ENCODE assay signal across 13 mouse cellular contexts in the genomic region with DNA sequence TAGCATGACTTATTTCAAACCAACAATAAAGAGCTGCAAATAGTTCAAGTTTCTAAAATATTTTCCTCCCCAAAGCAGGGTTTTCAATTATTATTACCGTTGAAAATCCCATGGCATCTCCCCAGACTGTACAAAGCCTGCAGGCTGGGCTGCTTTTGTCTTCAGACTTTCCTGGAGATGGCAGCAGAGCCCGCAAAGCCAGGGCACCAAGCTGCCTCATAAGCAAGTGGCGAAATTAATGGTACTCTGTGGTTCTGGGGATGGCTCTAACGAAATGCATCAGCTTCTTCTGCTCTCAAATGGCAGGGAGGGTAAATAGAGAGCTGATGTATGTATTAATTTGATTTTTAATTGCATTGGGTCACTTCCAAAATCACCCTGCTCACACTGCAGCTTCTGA.
DNase-seq lines count a peak whose midpoint lies in the region; ATAC-seq and TF ChIP-seq lines count a peak whose summit lies in the region.
"Had no signal": no experiment of that assay in that cellular context is flagged by ENCODE, and none has a peak within 500 bp of the region (broad histone marks: within the 10 kb centered on the region; RNA-seq: fewer than 3 reads in every experiment).

No protein-coding gene starts in this region.

- H3K36me3 ChIP-seq in forebrain, embryonic 15.5 days, result no peaks in the 10 kb centered on the region
- no peaks in the 10 kb centered on the region for H3K36me3 ChIP-seq in forebrain, embryonic 11.5 days (ENCODE audit: control insufficient read depth, insufficient read depth, low read length)
- no peaks in the 10 kb centered on the region for H3K36me3 ChIP-seq in neural tube, embryonic 11.5 days (ENCODE audit: control insufficient read depth, insufficient read depth, low read length)
- no peaks in the 10 kb centered on the region for H3K36me3 ChIP-seq in hindbrain, embryonic 16.5 days (ENCODE audit: control insufficient read depth, insufficient read depth, low read length)
- H3K36me3 ChIP-seq in heart, embryonic 11.5 days (ENCODE audit: control insufficient read depth, insufficient read depth, low read length), result no peaks in the 10 kb centered on the region
- H3K36me3 ChIP-seq: embryonic facial prominence, embryonic 13.5 days; lung, embryonic 15.5 days had no signal

- WGBS in forebrain, embryonic 15.5 days, result 37% methylated on average over 4 of the region's 4 CpGs
- WGBS in forebrain, embryonic 11.5 days, result 49% methylated on average over 4 of the region's 4 CpGs
- WGBS in neural tube, embryonic 11.5 days, result 55% methylated on average over 4 of the region's 4 CpGs
- WGBS in hindbrain, embryonic 16.5 days, result 30% methylated on average over 4 of the region's 4 CpGs
- 50% methylated on average over 4 of the region's 4 CpGs for WGBS in lung, adult 2 months
- 51% methylated on average over 4 of the region's 4 CpGs for WGBS in heart, embryonic 11.5 days (ENCODE audit: insufficient replicate concordance)

- no peaks in the 10 kb centered on the region for H3K27me3 ChIP-seq in forebrain, embryonic 15.5 days
- no peaks in the 10 kb centered on the region for H3K27me3 ChIP-seq in forebrain, embryonic 11.5 days (ENCODE audit: control insufficient read depth, insufficient read depth, low read length)
- H3K27me3 ChIP-seq in neural tube, embryonic 11.5 days (ENCODE audit: control insufficient read depth, insufficient read depth, low read length), result no peaks in the 10 kb centered on the region
- H3K27me3 ChIP-seq in hindbrain, embryonic 16.5 days (replicated peaks; ENCODE audit: control insufficient read depth, insufficient read depth, low read length), result no peaks in the 10 kb centered on the region
- no peaks in the 10 kb centered on the region; the same call in 1 of the 2 replicates for H3K27me3 ChIP-seq in heart, embryonic 11.5 days (ENCODE audit: control insufficient read depth, insufficient read depth, low read length)
- H3K27me3 ChIP-seq: embryonic facial prominence, embryonic 13.5 days; lung, embryonic 15.5 days had no signal

- TF ChIP-seq POLR2A in lung, adult 2 months (IDR thresholded peaks at IDR 0.05; ENCODE audit: borderline replicate concordance, extremely low read depth, low read depth, low read length), result no peak

- no peak overlapping the region for H3K9ac ChIP-seq in forebrain, embryonic 15.5 days (replicated peaks)
- H3K9ac ChIP-seq in forebrain, embryonic 11.5 days (ENCODE audit: low read length), result no peak overlapping the region
- no peak overlapping the region for H3K9ac ChIP-seq in neural tube, embryonic 11.5 days (ENCODE audit: low read length)
- no peak overlapping the region for H3K9ac ChIP-seq in hindbrain, embryonic 16.5 days (ENCODE audit: low read depth, low read length)
- no peak overlapping the region for H3K9ac ChIP-seq in heart, embryonic 11.5 days (ENCODE audit: low read depth, low read length)
- H3K9ac ChIP-seq: embryonic facial prominence, embryonic 13.5 days; lung, embryonic 15.5 days had no signal

- H3K4me3 ChIP-seq in forebrain, embryonic 15.5 days, result no peak overlapping the region
- no peak overlapping the region for H3K4me3 ChIP-seq in forebrain, embryonic 11.5 days (ENCODE audit: low read depth, low read length)
- H3K4me3 ChIP-seq in neural tube, embryonic 11.5 days (ENCODE audit: low read depth, low read length), result no peak overlapping the region
- no peak overlapping the region for H3K4me3 ChIP-seq in hindbrain, embryonic 16.5 days (ENCODE audit: low read length)
- no peak overlapping the region for H3K4me3 ChIP-seq in lung, adult 2 months (replicated peaks; ENCODE audit: extremely low read depth, low read depth, low read length)
- no peak overlapping the region for H3K4me3 ChIP-seq in heart, embryonic 11.5 days (ENCODE audit: low read depth, low read length)
- H3K4me3 ChIP-seq: embryonic facial prominence, embryonic 13.5 days; lung, embryonic 15.5 days had no signal

- H3K4me1 ChIP-seq in forebrain, embryonic 15.5 days, result peaks cover 8% of the 10 kb centered on the region
- H3K4me1 ChIP-seq in forebrain, embryonic 11.5 days (replicated peaks; ENCODE audit: control insufficient read depth, insufficient read depth, low read length), result no peaks in the 10 kb centered on the region
- no peaks in the 10 kb centered on the region for H3K4me1 ChIP-seq in neural tube, embryonic 11.5 days (ENCODE audit: control insufficient read depth, insufficient read depth, low read length)
- no peaks in the 10 kb centered on the region for H3K4me1 ChIP-seq in hindbrain, embryonic 16.5 days (ENCODE audit: control insufficient read depth, insufficient read depth, low read depth, low read length)
- H3K4me1 ChIP-seq in lung, adult 2 months (ENCODE audit: control insufficient read depth, insufficient read depth, low read length), result no peaks in the 10 kb centered on the region
- no peaks in the 10 kb centered on the region for H3K4me1 ChIP-seq in heart, embryonic 11.5 days (ENCODE audit: control insufficient read depth, insufficient read depth, low read length)
- H3K4me1 ChIP-seq: lung, embryonic 15.5 days had no signal

- ATAC-seq in forebrain, embryonic 15.5 days (replicated peaks), result peak; percentile 69; the same call in 1 of the 2 replicates
- ATAC-seq in forebrain, embryonic 11.5 days (replicated peaks; ENCODE audit: low FRiP score), result no peak
- ATAC-seq in neural tube, embryonic 11.5 days (ENCODE audit: insufficient read depth, low FRiP score, low TSS enrichment), result no peak
- peak; percentile 89 for ATAC-seq in hindbrain, embryonic 16.5 days
- no peak for ATAC-seq in heart, embryonic 11.5 days (replicated peaks; ENCODE audit: insufficient number of reproducible peaks, low FRiP score, low TSS enrichment)
- ATAC-seq: inflammation-experienced regulatory T-cells, adult 6 months had no signal

- no peaks in the 10 kb centered on the region for H3K9me3 ChIP-seq in forebrain, embryonic 15.5 days
- H3K9me3 ChIP-seq in forebrain, embryonic 11.5 days (ENCODE audit: control insufficient read depth, low read length), result no peaks in the 10 kb centered on the region
- no peaks in the 10 kb centered on the region for H3K9me3 ChIP-seq in neural tube, embryonic 11.5 days (ENCODE audit: control insufficient read depth, low read length)
- no peaks in the 10 kb centered on the region for H3K9me3 ChIP-seq in hindbrain, embryonic 16.5 days (ENCODE audit: control insufficient read depth, low read length)
- H3K9me3 ChIP-seq in heart, embryonic 11.5 days (replicated peaks; ENCODE audit: control insufficient read depth, low read length), result no peaks in the 10 kb centered on the region
- H3K9me3 ChIP-seq: embryonic facial prominence, embryonic 13.5 days; lung, embryonic 15.5 days had no signal

- H3K4me2 ChIP-seq in forebrain, embryonic 15.5 days (replicated peaks), result no peak overlapping the region
- no peak overlapping the region for H3K4me2 ChIP-seq in forebrain, embryonic 11.5 days (ENCODE audit: low read depth, low read length, severe bottlenecking)
- H3K4me2 ChIP-seq in neural tube, embryonic 11.5 days (ENCODE audit: low read depth), result no peak overlapping the region
- peak overlapping the region; percentile 33; the same call in 1 of the 2 replicates for H3K4me2 ChIP-seq in hindbrain, embryonic 16.5 days (ENCODE audit: low read length)
- H3K4me2 ChIP-seq in heart, embryonic 11.5 days, result no peak overlapping the region
- H3K4me2 ChIP-seq: embryonic facial prominence, embryonic 13.5 days; lung, embryonic 15.5 days had no signal

- no peak for DNase-seq in forebrain, embryonic 11.5 days (ENCODE audit: low spot score)
- peak; percentile 17 for DNase-seq in neural tube, embryonic 11.5 days (ENCODE audit: low spot score)
- DNase-seq in neural tube, embryonic 10.5 days (ENCODE audit: extremely low spot score, low spot score), result no peak
- DNase-seq in retina, postnatal 1 day, result peak; percentile 30
- DNase-seq in lung, adult 2 months, result no peak
- DNase-seq: adrenal gland, adult 2 months; gastrocnemius, postnatal 25 days had no signal

- no peak overlapping the region for H3K27ac ChIP-seq in forebrain, embryonic 15.5 days (replicated peaks)
- no peak overlapping the region for H3K27ac ChIP-seq in forebrain, embryonic 11.5 days (ENCODE audit: low read depth, low read length)
- H3K27ac ChIP-seq in neural tube, embryonic 11.5 days (ENCODE audit: low read depth, low read length), result no peak overlapping the region
- no peak overlapping the region for H3K27ac ChIP-seq in hindbrain, embryonic 16.5 days (ENCODE audit: low read depth, low read length)
- no peak overlapping the region for H3K27ac ChIP-seq in heart, embryonic 11.5 days (ENCODE audit: low read depth, low read length)
- H3K27ac ChIP-seq: embryonic facial prominence, embryonic 13.5 days; lung, embryonic 15.5 days had no signal

- no peak for TF ChIP-seq CTCF in lung, adult 2 months (IDR thresholded peaks at IDR 0.05; ENCODE audit: insufficient read depth, low read length)

Comparison
In these comparisons a context has a peak if more than half of its experiments do, and no peak if none do; other contexts are left out.
1. ATAC-seq: peak in forebrain, embryonic 15.5 days (single experiment) and hindbrain, embryonic 16.5 days (single experiment); none in forebrain, embryonic 11.5 days (single experiment), neural tube, embryonic 11.5 days (single experiment) and heart, embryonic 11.5 days (single experiment).
2. DNase-seq: peak in neural tube, embryonic 11.5 days (single experiment) and retina, postnatal 1 day (single experiment); none in forebrain, embryonic 11.5 days (single experiment), neural tube, embryonic 10.5 days (single experiment) and lung, adult 2 months (single experiment).